Mouse (Mus musculus): ENCODE data around the gene Coro6. TPM values are rescaled to one million over a fixed set of nuclear protein-coding genes. Genes with fewer than 3 reads are reported as not detected.

Coro6 gene
- total RNA-seq (2023), result 0.23 and 0.38 TPM in 2 replicates

GRCm38 (mm10) chr11:77462283-77463100 is at the start of gene Coro6:
Coro6 (plus strand) TSS chr11:77462411.

GRCm38 (mm10) chr11:77489591-77490235 is 27.5 kb downstream of the Coro6 start, which contains the start of gene Ankrd13b:
Ankrd13b (minus strand) TSS chr11:77489678.

GRCm38 (mm10) chr11:77493512-77494343 is 31.5 kb downstream of the Coro6 start, which contains the start of gene Git1:
Git1 (plus strand) TSS chr11:77493562.

GRCm38 (mm10) chr11:77514832-77515636 is 52.8 kb downstream of the Coro6 start, which contains the start of gene Abhd15:
Abhd15 (plus strand) TSS chr11:77515121.

GRCm38 (mm10) chr11:77515637-77516552 is 53.7 kb downstream of the Coro6 start, which contains the start of gene Trp53i13:
Trp53i13 (minus strand) TSS chr11:77515980.

GRCm38 (mm10) chr11:77519043-77519442 is 56.8 kb downstream of the Coro6 start, which contains the start of gene Gm10392:
Gm10392 (minus strand) TSS chr11:77519198.

Other genes starting within 250 kb of the Coro6 start
- gene Ssh2, start 246.1 kb upstream of the Coro6 start, total RNA-seq (2023), result 158 and 206 TPM in 2 replicates
- gene Ankrd13b, start 27.3 kb downstream of the Coro6 start, total RNA-seq (2023), result 1.2 and 2.9 TPM in 2 replicates
- 26.8 and 36.2 TPM in 2 replicates for gene Git1, start 31.2 kb downstream of the Coro6 start, total RNA-seq (2023)
- 12.1 and 18.4 TPM in 2 replicates for gene Abhd15, start 52.7 kb downstream of the Coro6 start, total RNA-seq (2023)
- 9.0 and 17.6 TPM in 2 replicates for gene Trp53i13, start 53.6 kb downstream of the Coro6 start, total RNA-seq (2023)
- gene Gm10392, start 56.8 kb downstream of the Coro6 start, total RNA-seq (2023), result 1.3 and 2.0 TPM in 2 replicates
- gene Taok1, start 145.4 kb downstream of the Coro6 start, total RNA-seq (2023), result 35.8 and 42.5 TPM in 2 replicates
- 91.1 and 115 TPM in 2 replicates for gene Nufip2, start 223.7 kb downstream of the Coro6 start, total RNA-seq (2023)